Mouse (Mus musculus): Measurements from ENCODE around the gene Gm17268. TPM values are rescaled to one million over a fixed set of nuclear protein-coding genes. Genes with fewer than 3 reads are reported as not detected.

Gm17268 gene
- polyA plus RNA-seq, 2 experiments, result not detected

DNA sequence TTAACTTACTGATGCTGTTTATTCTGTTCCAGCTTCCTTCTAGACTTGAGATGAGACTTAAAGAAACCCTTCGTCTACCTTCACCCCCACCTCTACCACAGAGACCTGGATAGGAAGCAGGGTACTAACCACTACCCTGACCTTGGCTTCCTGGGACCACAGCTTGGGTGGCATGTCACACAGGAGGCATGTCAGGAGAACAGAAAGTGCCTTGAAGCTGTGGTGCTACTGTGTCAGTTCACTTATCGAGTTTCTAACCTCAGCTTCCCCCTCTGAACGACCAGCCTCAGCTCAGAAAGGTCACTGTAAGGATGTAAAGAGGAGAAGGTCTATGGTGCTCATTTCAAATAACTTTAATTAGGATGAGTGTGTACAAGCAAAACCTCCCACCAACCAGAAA lies 17.0 kb downstream of the Gm17268 start:
- 72% methylated on average over 3 of the region's 3 CpGs for WGBS
- H3K4me1 ChIP-seq (ENCODE audit: control insufficient read depth, insufficient read depth, low read length), result no peaks in the 10 kb centered on the region
- no peaks in the 10 kb centered on the region for H3K36me3 ChIP-seq (ENCODE audit: control insufficient read depth, insufficient read depth, low read length)
- no peak overlapping the region for H3K4me2 ChIP-seq (replicated peaks; ENCODE audit: low read depth, low read length, severe bottlenecking)
- no peaks in the 10 kb centered on the region for H3K9me3 ChIP-seq (ENCODE audit: control insufficient read depth, low read length)
- H3K27me3 ChIP-seq (ENCODE audit: control insufficient read depth, insufficient read depth, low read length), result no peaks in the 10 kb centered on the region
- DNase-seq (ENCODE audit: low spot score), result no peak
- no peak for ATAC-seq (ENCODE audit: low FRiP score, low read depth)
- H3K4me3 ChIP-seq (replicated peaks; ENCODE audit: low read length), result no peak overlapping the region
- TF ChIP-seq POLR2A (IDR thresholded peaks at IDR 0.05; ENCODE audit: borderline replicate concordance, extremely low read depth, insufficient read depth, insufficient read length), result no peak
- H3K9ac ChIP-seq (ENCODE audit: low read depth, low read length, severe bottlenecking), result no peak overlapping the region
- H3K27ac ChIP-seq (replicated peaks; ENCODE audit: low read depth, low read length), result no peak overlapping the region

DNA sequence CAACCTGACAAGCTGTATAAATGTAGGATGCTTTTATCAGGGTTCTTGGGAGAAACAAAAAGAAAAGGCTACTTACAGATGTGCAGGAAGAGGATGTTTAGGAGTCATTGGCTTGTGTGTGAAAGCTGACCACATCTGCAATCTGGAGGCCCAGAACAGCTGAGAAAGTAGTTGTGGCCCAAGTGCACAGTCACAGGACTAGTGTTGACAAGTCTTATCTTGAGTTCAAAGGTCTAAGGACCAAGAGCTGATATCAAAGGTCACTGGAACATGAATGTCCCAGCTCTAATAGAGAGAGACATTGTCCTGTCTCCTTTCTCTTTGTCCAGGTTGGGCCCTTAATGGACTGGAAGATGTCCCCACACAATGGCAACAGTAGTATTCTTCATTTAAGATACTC lies 18.6 kb downstream of the Gm17268 start:
- Histone ChIP-seq H3K9ac (ENCODE audit: low read depth, low read length, severe bottlenecking) (no peak overlapping the region), H3K27ac (replicated peaks; ENCODE audit: low read depth, low read length) (no peak overlapping the region), H3K9me3 (ENCODE audit: control insufficient read depth, low read length) (no peaks in the 10 kb centered on the region), H3K4me1 (ENCODE audit: control insufficient read depth, insufficient read depth, low read length) (no peaks in the 10 kb centered on the region), H3K27me3 (ENCODE audit: control insufficient read depth, insufficient read depth, low read length) (no peaks in the 10 kb centered on the region), H3K4me2 (replicated peaks; ENCODE audit: low read depth, low read length, severe bottlenecking) (no peak overlapping the region), H3K4me3 (replicated peaks; ENCODE audit: low read length) (no peak overlapping the region), H3K36me3 (ENCODE audit: control insufficient read depth, insufficient read depth, low read length) (no peaks in the 10 kb centered on the region)
- ATAC-seq (ENCODE audit: low FRiP score, low read depth), result no peak
- DNase-seq (ENCODE audit: low spot score), result no peak
- no peak for TF ChIP-seq POLR2A (IDR thresholded peaks at IDR 0.05; ENCODE audit: borderline replicate concordance, extremely low read depth, insufficient read depth, insufficient read length)

DNA sequence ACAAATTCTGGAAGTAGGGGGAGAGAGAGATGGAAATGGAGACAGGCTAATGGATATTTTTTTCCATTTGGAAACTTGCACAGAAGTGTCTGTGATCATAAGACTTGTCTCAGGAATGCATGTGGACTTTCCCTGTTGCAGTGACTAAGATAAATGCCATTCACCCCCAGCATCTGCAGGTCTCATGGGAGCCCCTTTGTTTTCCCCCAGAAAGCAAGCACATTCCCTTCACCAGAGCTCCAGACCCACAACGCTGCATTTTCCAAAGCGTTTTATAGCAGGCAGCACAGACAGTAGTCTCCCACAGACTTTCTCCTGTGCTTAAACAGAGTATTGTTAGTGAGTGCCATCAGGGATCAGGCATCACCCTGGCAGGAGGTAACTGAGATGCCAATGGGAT lies 19.0 kb downstream of the Gm17268 start:
- ATAC-seq (ENCODE audit: low FRiP score, low read depth), result no peak
- DNase-seq (ENCODE audit: low spot score), result no peak
- no peak overlapping the region for H3K9ac ChIP-seq (ENCODE audit: low read depth, low read length, severe bottlenecking)
- no peaks in the 10 kb centered on the region for H3K9me3 ChIP-seq (ENCODE audit: control insufficient read depth, low read length)
- H3K4me2 ChIP-seq (replicated peaks; ENCODE audit: low read depth, low read length, severe bottlenecking), result no peak overlapping the region
- H3K36me3 ChIP-seq (ENCODE audit: control insufficient read depth, insufficient read depth, low read length), result no peaks in the 10 kb centered on the region
- no peaks in the 10 kb centered on the region for H3K4me1 ChIP-seq (ENCODE audit: control insufficient read depth, insufficient read depth, low read length)
- H3K4me3 ChIP-seq (replicated peaks; ENCODE audit: low read length), result no peak overlapping the region
- H3K27ac ChIP-seq (replicated peaks; ENCODE audit: low read depth, low read length), result no peak overlapping the region
- WGBS, result 37% methylated on average over 2 of the region's 2 CpGs
- H3K27me3 ChIP-seq (ENCODE audit: control insufficient read depth, insufficient read depth, low read length), result no peaks in the 10 kb centered on the region
- no peak for TF ChIP-seq POLR2A (IDR thresholded peaks at IDR 0.05; ENCODE audit: borderline replicate concordance, extremely low read depth, insufficient read depth, insufficient read length)

DNA sequence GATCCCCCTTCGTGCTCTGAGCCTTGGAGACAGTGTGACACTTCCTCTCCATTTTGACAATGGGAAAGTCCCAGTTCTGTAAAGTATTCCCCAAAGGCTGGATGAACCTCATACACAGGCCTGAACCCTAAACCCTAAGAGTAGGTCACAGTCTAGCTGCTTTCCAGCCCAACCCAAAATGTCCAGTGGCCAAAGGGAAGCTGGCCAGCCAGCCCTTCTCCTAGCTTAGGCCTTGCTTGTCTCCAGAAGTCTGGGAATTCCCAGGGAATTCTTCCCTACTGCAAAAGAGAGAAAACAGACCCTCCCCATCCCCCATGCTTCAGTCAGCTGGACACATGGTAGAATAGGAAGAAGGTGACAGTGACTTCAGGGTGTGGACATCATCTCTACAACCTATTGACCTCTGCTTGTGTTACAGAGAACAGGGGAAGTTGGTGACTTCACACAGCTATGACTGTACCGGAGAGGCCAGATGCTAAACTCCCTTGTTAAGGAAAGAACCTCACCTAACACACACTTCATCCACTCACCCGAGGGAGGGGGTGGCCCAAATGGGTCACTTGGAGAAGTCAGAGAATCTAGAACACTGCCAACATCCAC lies 22.1 kb downstream of the Gm17268 start:
- Histone ChIP-seq H3K36me3 (ENCODE audit: control insufficient read depth, insufficient read depth, low read length) (no peaks in the 10 kb centered on the region), H3K27ac (replicated peaks; ENCODE audit: low read depth, low read length) (no peak overlapping the region), H3K27me3 (ENCODE audit: control insufficient read depth, insufficient read depth, low read length) (no peaks in the 10 kb centered on the region), H3K9ac (ENCODE audit: low read depth, low read length, severe bottlenecking) (no peak overlapping the region), H3K4me1 (ENCODE audit: control insufficient read depth, insufficient read depth, low read length) (no peaks in the 10 kb centered on the region), H3K9me3 (ENCODE audit: control insufficient read depth, low read length) (no peaks in the 10 kb centered on the region), H3K4me2 (replicated peaks; ENCODE audit: low read depth, low read length, severe bottlenecking) (no peak overlapping the region), H3K4me3 (replicated peaks; ENCODE audit: low read length) (no peak overlapping the region)
- DNase-seq (ENCODE audit: low spot score) (no peak), ATAC-seq (ENCODE audit: low FRiP score, low read depth) (no peak)
- TF ChIP-seq POLR2A (IDR thresholded peaks at IDR 0.05; ENCODE audit: borderline replicate concordance, extremely low read depth, insufficient read depth, insufficient read length), result no peak
- WGBS, result 73% methylated on average over 3 of the region's 3 CpGs

DNA sequence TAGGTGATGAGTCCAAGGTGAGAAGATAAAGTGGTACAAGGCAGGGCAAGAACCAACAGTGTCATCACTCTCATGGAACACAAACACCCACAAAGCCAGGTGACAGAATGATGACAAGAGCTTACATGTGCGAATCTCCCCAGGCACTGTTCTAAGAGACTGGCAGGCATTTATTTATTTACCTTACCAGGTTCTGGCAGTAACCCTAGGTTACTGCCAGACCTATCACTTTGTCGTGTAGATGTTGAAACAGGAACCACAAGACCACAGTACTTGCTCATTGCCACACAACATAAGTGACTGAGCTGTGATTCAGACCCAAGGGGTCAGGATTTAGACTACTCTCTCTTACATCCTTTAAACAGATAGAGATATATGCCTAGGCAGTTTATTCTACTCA lies 23.3 kb downstream of the Gm17268 start:
- Histone ChIP-seq H3K4me2 (replicated peaks; ENCODE audit: low read depth, low read length, severe bottlenecking) (no peak overlapping the region), H3K27ac (replicated peaks; ENCODE audit: low read depth, low read length) (no peak overlapping the region), H3K4me1 (ENCODE audit: control insufficient read depth, insufficient read depth, low read length) (no peaks in the 10 kb centered on the region), H3K27me3 (ENCODE audit: control insufficient read depth, insufficient read depth, low read length) (no peaks in the 10 kb centered on the region), H3K9me3 (ENCODE audit: control insufficient read depth, low read length) (no peaks in the 10 kb centered on the region), H3K4me3 (replicated peaks; ENCODE audit: low read length) (no peak overlapping the region), H3K36me3 (ENCODE audit: control insufficient read depth, insufficient read depth, low read length) (no peaks in the 10 kb centered on the region), H3K9ac (ENCODE audit: low read depth, low read length, severe bottlenecking) (no peak overlapping the region)
- ATAC-seq (ENCODE audit: low FRiP score, low read depth) (no peak), DNase-seq (ENCODE audit: low spot score) (no peak)
- TF ChIP-seq POLR2A (IDR thresholded peaks at IDR 0.05; ENCODE audit: borderline replicate concordance, extremely low read depth, insufficient read depth, insufficient read length), result no peak
- WGBS, result 74% methylated on average over 2 of the region's 2 CpGs

DNA sequence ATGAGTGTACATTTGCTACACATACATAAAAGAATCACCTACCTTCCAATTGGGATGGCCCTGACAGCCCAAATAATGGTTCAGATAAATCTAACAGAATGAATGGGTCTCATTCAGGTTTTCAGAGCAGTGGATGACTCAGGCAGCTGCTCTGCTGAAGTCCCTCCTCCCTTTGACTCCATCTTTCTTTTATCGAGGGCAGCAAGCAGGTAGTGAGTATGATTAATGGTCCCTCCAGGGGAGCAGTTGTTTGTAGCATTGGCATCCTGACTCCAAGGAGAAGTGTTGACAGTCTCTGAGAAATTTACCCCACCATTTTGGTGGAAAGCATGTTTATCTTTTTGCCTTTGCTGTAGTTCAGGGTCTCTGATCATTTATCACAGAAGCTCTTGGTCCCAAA lies 24.6 kb downstream of the Gm17268 start:
- no peaks in the 10 kb centered on the region for H3K27me3 ChIP-seq (ENCODE audit: control insufficient read depth, insufficient read depth, low read length)
- WGBS, result 27% methylated on average over 1 of the region's 1 CpGs
- H3K9ac ChIP-seq (ENCODE audit: low read depth, low read length, severe bottlenecking), result no peak overlapping the region
- H3K4me2 ChIP-seq (replicated peaks; ENCODE audit: low read depth, low read length, severe bottlenecking), result no peak overlapping the region
- ATAC-seq (ENCODE audit: low FRiP score, low read depth) (no peak), DNase-seq (ENCODE audit: low spot score) (no peak)
- H3K9me3 ChIP-seq (ENCODE audit: control insufficient read depth, low read length), result no peaks in the 10 kb centered on the region
- no peaks in the 10 kb centered on the region for H3K36me3 ChIP-seq (ENCODE audit: control insufficient read depth, insufficient read depth, low read length)
- H3K4me3 ChIP-seq (replicated peaks; ENCODE audit: low read length), result no peak overlapping the region
- no peak overlapping the region for H3K27ac ChIP-seq (replicated peaks; ENCODE audit: low read depth, low read length)
- H3K4me1 ChIP-seq (ENCODE audit: control insufficient read depth, insufficient read depth, low read length), result no peaks in the 10 kb centered on the region
- TF ChIP-seq POLR2A (IDR thresholded peaks at IDR 0.05; ENCODE audit: borderline replicate concordance, extremely low read depth, insufficient read depth, insufficient read length), result no peak

Measured in limb, embryonic 14.5 days (tissue).